Mouse (Mus musculus) neural tube, postnatal 0 days (tissue): ENCODE results near the gene Acsl3. TPM values are rescaled to one million over a fixed set of nuclear protein-coding genes. Genes with fewer than 3 reads are reported as not detected.

Experiments
- polyA plus RNA-seq: library from polyadenylated mRNA; unstranded; fragments of >200 nt; fragmentation: Nextera tagmentation; extraction: Ambion mirVana; gene quantifications from 2 replicates; pipeline ENCODE4 v1.2.1, GENCODE M21; 2015

Gene Acsl3
- 98.4 and 103 TPM in 2 replicates for polyA plus RNA-seq

GRCm38 (mm10) chr1:78657671-78658440 is at the start of gene Acsl3, which contains the start of gene Utp14b:
TSS of gene Acsl3 (plus strand) at chr1:78657825.
TSS of gene Utp14b (plus strand) at chr1:78658038.

Other genes with a start within 250 kb of the Acsl3 start
- gene Farsb, start 168.9 kb upstream of the Acsl3 start, polyA plus RNA-seq: 122 and 130 TPM in 2 replicates
- 0.88 and 3.0 TPM in 2 replicates for gene Mogat1, start 146.8 kb upstream of the Acsl3 start, polyA plus RNA-seq
- gene BC035947, start 145.7 kb upstream of the Acsl3 start, polyA plus RNA-seq: 0.77 and 1.3 TPM in 2 replicates
- gene Utp14b, start 213 bp downstream of the Acsl3 start, polyA plus RNA-seq: 2.3 TPM in 2 replicates
- 3.2 and 3.7 TPM in 2 replicates for gene Kcne4, start 158.9 kb downstream of the Acsl3 start, polyA plus RNA-seq